Mouse (Mus musculus): ENCODE measurements around the gene Wscd2.

DNA sequence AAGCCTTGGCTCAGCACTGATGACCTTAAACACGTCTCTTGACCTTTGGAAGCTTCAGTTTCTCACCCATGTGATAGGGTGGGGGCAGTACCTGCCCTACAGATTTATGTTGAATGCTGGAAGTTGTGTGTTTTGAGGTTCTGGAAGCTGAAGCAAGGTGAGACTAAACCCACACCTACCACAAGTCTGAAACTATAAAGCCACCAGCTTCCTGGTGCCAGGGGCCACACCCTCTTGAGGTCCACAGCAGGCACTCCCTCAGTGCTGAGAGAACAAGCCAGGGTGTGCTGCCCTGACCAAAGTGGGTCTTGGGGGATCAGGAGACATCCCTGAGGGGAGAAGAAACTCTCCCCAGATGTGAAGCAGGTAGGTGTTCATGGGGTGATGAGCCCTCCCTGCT lies 48.7 kb downstream of the Wscd2 start:
- TF ChIP-seq CTCF (IDR thresholded peaks at IDR 0.05; ENCODE audit: low read depth) (no peak), EP300 (IDR thresholded peaks at IDR 0.05; ENCODE audit: low read depth) (no peak)
